9 mouse cellular contexts compared by ENCODE assay signal in genomic region chr17:29464519-29465140, GRCm38 (mm10). TPM values are rescaled to one million over a fixed set of nuclear protein-coding genes. Genes with fewer than 3 reads are reported as not detected.
DNase-seq lines count a peak whose midpoint lies in the region; ATAC-seq lines count a peak whose summit lies in the region.
"Had no signal": no experiment of that assay in that cellular context is flagged by ENCODE, and none has a peak within 500 bp of the region (broad histone marks: within the 10 kb centered on the region; RNA-seq: fewer than 3 reads in every experiment).

No protein-coding gene starts in this region.

- H3K27ac ChIP-seq in heart, embryonic 13.5 days (replicated peaks) = peak overlapping the region; percentile 97
- peak overlapping the region; percentile 93 for H3K27ac ChIP-seq in embryonic facial prominence, embryonic 11.5 days (replicated peaks; ENCODE audit: low read depth, low read length)
- H3K27ac ChIP-seq in intestine, embryonic 14.5 days (ENCODE audit: low read depth) = peak overlapping the region; percentile 95
- no peak overlapping the region for H3K27ac ChIP-seq in midbrain, embryonic 15.5 days

- H3K27me3 ChIP-seq in heart, embryonic 13.5 days (replicated peaks) = no peaks in the 10 kb centered on the region
- H3K27me3 ChIP-seq in embryonic facial prominence, embryonic 11.5 days (ENCODE audit: control insufficient read depth, insufficient read depth, low read length) = no peaks in the 10 kb centered on the region
- no peaks in the 10 kb centered on the region for H3K27me3 ChIP-seq in intestine, embryonic 14.5 days (replicated peaks; ENCODE audit: control insufficient read depth, insufficient read depth, low read length)
- 0 out of 2 replicates have a peak, but pooled peaks cover 6% of the 10 kb centered on the region for H3K27me3 ChIP-seq in midbrain, embryonic 15.5 days (replicated peaks)

- no peaks in the 10 kb centered on the region for H3K36me3 ChIP-seq in heart, embryonic 13.5 days
- no peaks in the 10 kb centered on the region for H3K36me3 ChIP-seq in embryonic facial prominence, embryonic 11.5 days (replicated peaks; ENCODE audit: control insufficient read depth, insufficient read depth, low read depth, low read length)
- H3K36me3 ChIP-seq in intestine, embryonic 14.5 days (ENCODE audit: control insufficient read depth, insufficient read depth, low read length) = no peaks in the 10 kb centered on the region
- H3K36me3 ChIP-seq in midbrain, embryonic 15.5 days (replicated peaks) = no peaks in the 10 kb centered on the region

- DNase-seq in heart, postnatal 4 days = no peak
- DNase-seq in embryonic facial prominence, embryonic 11.5 days (ENCODE audit: low spot score) = no peak
- DNase-seq in intestine, embryonic 14.5 days (ENCODE audit: low spot score) = no peak
- DNase-seq in cerebellum, postnatal 14 days = no peak
- no peak for DNase-seq in kidney, postnatal 25 days
- no peak for DNase-seq in spleen, postnatal 10 days (ENCODE audit: low spot score in 2 of 2)
- DNase-seq: gastrocnemius, postnatal 10 days had no signal

- peak overlapping the region; percentile 79 for H3K9ac ChIP-seq in heart, embryonic 13.5 days
- peak overlapping the region; percentile 28 for H3K9ac ChIP-seq in embryonic facial prominence, embryonic 11.5 days (replicated peaks; ENCODE audit: low read length)
- H3K9ac ChIP-seq in intestine, embryonic 14.5 days (ENCODE audit: low read length) = no peak overlapping the region
- no peak overlapping the region for H3K9ac ChIP-seq in midbrain, embryonic 15.5 days

- H3K4me3 ChIP-seq in heart, embryonic 13.5 days = peak overlapping the region; percentile 47
- no peak overlapping the region for H3K4me3 ChIP-seq in embryonic facial prominence, embryonic 11.5 days (ENCODE audit: low read depth, low read length)
- H3K4me3 ChIP-seq in intestine, embryonic 14.5 days (ENCODE audit: low read depth, low read length) = peak overlapping the region; percentile 25
- H3K4me3 ChIP-seq in midbrain, embryonic 15.5 days = peak overlapping the region; percentile 24; the same call in 1 of the 2 replicates

- H3K4me1 ChIP-seq in heart, embryonic 13.5 days = peaks cover 67% of the 10 kb centered on the region
- peaks cover 14% of the 10 kb centered on the region for H3K4me1 ChIP-seq in embryonic facial prominence, embryonic 11.5 days (ENCODE audit: control insufficient read depth, insufficient read depth, low read length)
- H3K4me1 ChIP-seq in intestine, embryonic 14.5 days (replicated peaks; ENCODE audit: control insufficient read depth, insufficient read depth, low read length) = peaks cover 38% of the 10 kb centered on the region
- H3K4me1 ChIP-seq in midbrain, embryonic 15.5 days = peaks cover 35% of the 10 kb centered on the region

- ATAC-seq in heart, embryonic 13.5 days (ENCODE audit: extremely low read depth, insufficient number of reproducible peaks, low FRiP score, low TSS enrichment) = no peak
- no peak for ATAC-seq in embryonic facial prominence, embryonic 11.5 days (replicated peaks; ENCODE audit: insufficient number of reproducible peaks, low FRiP score, low TSS enrichment, low read depth)
- ATAC-seq in intestine, embryonic 14.5 days (replicated peaks; ENCODE audit: low FRiP score, low TSS enrichment, low read depth) = no peak
- no peak for ATAC-seq in midbrain, embryonic 15.5 days (replicated peaks)

- no peaks in the 10 kb centered on the region for H3K9me3 ChIP-seq in heart, embryonic 13.5 days
- no peaks in the 10 kb centered on the region for H3K9me3 ChIP-seq in embryonic facial prominence, embryonic 11.5 days (replicated peaks; ENCODE audit: control insufficient read depth, low read length)
- H3K9me3 ChIP-seq in intestine, embryonic 14.5 days (ENCODE audit: control insufficient read depth, low read length) = no peaks in the 10 kb centered on the region
- no peaks in the 10 kb centered on the region for H3K9me3 ChIP-seq in midbrain, embryonic 15.5 days

- peak overlapping the region; percentile 71 for H3K4me2 ChIP-seq in heart, embryonic 13.5 days
- H3K4me2 ChIP-seq in embryonic facial prominence, embryonic 11.5 days (ENCODE audit: low read depth, low read length) = peak overlapping the region; percentile 27
- H3K4me2 ChIP-seq in intestine, embryonic 14.5 days (ENCODE audit: low read length) = peak overlapping the region; percentile 58
- H3K4me2 ChIP-seq in midbrain, embryonic 15.5 days = peak overlapping the region; percentile 49; the same call in 1 of the 2 replicates

- 13% methylated on average over 17 of the region's 17 CpGs for WGBS in heart, embryonic 13.5 days
- 4% methylated on average over 17 of the region's 17 CpGs for WGBS in embryonic facial prominence, embryonic 11.5 days
- WGBS in intestine, embryonic 14.5 days = 9% methylated on average over 17 of the region's 17 CpGs
- WGBS in midbrain, embryonic 15.5 days = 10% methylated on average over 17 of the region's 17 CpGs

RNA-seq across cellular contexts. Expression of gene Pim1, which starts 25.9 kb away (rescaled TPM):
- 19.3 and 20.0 TPM in 2 replicates for polyA plus RNA-seq in heart, embryonic 13.5 days (2015; fragmentation: Nextera tagmentation; extraction: Ambion mirVana)
- total RNA-seq in heart, postnatal 4 days (2021) = 10 to 100 TPM; 74.0 to 77.0 TPM
- polyA plus RNA-seq in embryonic facial prominence, embryonic 11.5 days (2014; fragmentation: Nextera tagmentation; extraction: Ambion mirVana) = 17.6 and 19.2 TPM in 2 replicates
- 13.3 and 13.6 TPM in 2 replicates for polyA plus RNA-seq in intestine, embryonic 14.5 days (2014; fragmentation: Nextera tagmentation; extraction: Ambion mirVana)
- polyA plus RNA-seq in midbrain, embryonic 15.5 days (2015; fragmentation: Nextera tagmentation; extraction: Ambion mirVana) = 10.3 and 10.9 TPM in 2 replicates

Comparison
In these comparisons a context has a peak if more than half of its experiments do, and no peak if none do; other contexts are left out.
1. H3K9ac ChIP-seq: peak in heart, embryonic 13.5 days (single experiment) and embryonic facial prominence, embryonic 11.5 days (single experiment); none in intestine, embryonic 14.5 days (single experiment) and midbrain, embryonic 15.5 days (single experiment).
2. Peak in every context shown above with its lines, with median percentiles within 50 percentile points of each other: H3K4me2 ChIP-seq.